Mouse (Mus musculus): Measurements from ENCODE around the gene Tnks2. TPM values are rescaled to one million over a fixed set of nuclear protein-coding genes. Genes with fewer than 3 reads are reported as not detected.

Tnks2 gene
- polyA plus RNA-seq, 1 experiment from 2014 or later = 95.9 TPM

DNA sequence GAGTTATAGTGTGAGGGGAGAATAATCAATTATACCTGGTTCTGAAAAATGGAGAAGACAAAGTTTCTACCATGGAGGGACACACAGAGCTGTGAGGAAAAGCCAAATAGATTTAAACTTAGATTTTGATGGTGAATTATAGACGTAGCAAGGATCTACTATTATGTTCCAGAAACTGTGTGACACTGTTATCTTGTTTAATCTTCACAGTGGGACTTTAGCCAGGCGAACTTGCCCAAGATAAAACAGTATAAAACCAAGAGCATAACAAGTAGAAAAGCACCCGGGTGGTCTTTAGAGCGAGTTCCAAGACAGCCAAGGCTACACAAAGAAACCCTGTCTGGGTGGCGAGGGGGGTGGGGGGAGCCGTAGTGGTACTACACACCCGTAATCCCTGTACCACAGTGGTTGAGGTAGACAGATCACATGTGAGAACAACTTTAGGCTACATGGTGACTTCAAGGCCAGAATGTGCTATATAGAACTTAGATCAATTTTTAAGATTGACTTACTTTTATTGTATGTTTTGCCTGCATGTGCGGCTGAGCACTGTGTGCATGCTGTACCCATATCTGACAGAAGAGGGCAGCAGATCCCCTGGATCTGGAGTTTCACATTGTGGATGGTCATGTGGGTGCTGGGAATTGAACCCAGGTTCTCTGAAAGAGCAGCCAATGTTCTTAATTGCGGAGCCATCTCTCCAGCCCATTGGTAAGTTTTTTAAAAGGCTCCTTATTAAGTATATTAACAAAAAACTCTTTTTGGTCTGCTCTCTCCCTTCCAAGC, 32.0 kb upstream of the Tnks2 start:
- no peak overlapping the region for H3K9ac ChIP-seq (replicated peaks; ENCODE audit: low read length)
- WGBS = 68% methylated on average over 9 of the region's 9 CpGs
- H3K4me2 ChIP-seq (ENCODE audit: low read length) = no peak overlapping the region
- DNase-seq (peak; percentile 36), ATAC-seq (ENCODE audit: low FRiP score, low TSS enrichment) (no peak)
- no peak overlapping the region for H3K27ac ChIP-seq (replicated peaks; ENCODE audit: low read depth, low read length)
- no peaks in the 10 kb centered on the region for H3K36me3 ChIP-seq (ENCODE audit: control insufficient read depth, insufficient read depth, low read length)
- no peaks in the 10 kb centered on the region for H3K4me1 ChIP-seq (ENCODE audit: control insufficient read depth, insufficient read depth, low read length)
- no peaks in the 10 kb centered on the region for H3K27me3 ChIP-seq (ENCODE audit: control insufficient read depth, insufficient read depth, low read length)
- H3K9me3 ChIP-seq (ENCODE audit: control insufficient read depth, low read length) = no peaks in the 10 kb centered on the region
- H3K4me3 ChIP-seq (replicated peaks; ENCODE audit: low read depth, low read length) = no peak overlapping the region

DNA sequence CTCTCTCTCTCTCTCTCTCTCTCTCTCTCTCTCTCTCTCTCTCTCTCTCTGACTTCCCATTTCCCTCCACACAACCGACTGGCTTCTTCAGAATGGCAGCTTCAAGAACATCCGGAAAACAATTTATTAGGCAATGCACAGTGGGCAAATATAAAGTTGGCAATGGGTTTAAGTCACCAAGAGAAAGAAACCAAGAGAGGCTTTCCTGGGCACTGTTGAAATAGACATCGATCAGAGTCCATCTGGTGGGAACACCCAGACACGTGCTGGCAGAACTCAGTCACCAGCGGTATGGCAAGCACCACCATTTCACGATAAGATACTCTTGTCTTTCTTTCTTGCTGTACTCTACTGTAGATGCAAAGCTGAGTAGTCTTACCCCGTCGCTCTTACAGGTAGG, 30.6 kb upstream of the Tnks2 start:
- H3K9me3 ChIP-seq (ENCODE audit: control insufficient read depth, low read length) = no peaks in the 10 kb centered on the region
- no peak overlapping the region for H3K4me3 ChIP-seq (replicated peaks; ENCODE audit: low read depth, low read length)
- H3K27me3 ChIP-seq (ENCODE audit: control insufficient read depth, insufficient read depth, low read length) = no peaks in the 10 kb centered on the region
- no peaks in the 10 kb centered on the region for H3K36me3 ChIP-seq (ENCODE audit: control insufficient read depth, insufficient read depth, low read length)
- 96% methylated on average over 8 of the region's 8 CpGs for WGBS
- no peak for DNase-seq
- no peak overlapping the region for H3K9ac ChIP-seq (replicated peaks; ENCODE audit: low read length)
- no peak overlapping the region for H3K4me2 ChIP-seq (ENCODE audit: low read length)
- H3K4me1 ChIP-seq (ENCODE audit: control insufficient read depth, insufficient read depth, low read length) = no peaks in the 10 kb centered on the region
- ATAC-seq (ENCODE audit: low FRiP score, low TSS enrichment) = no peak
- no peak overlapping the region for H3K27ac ChIP-seq (replicated peaks; ENCODE audit: low read depth, low read length)

DNA sequence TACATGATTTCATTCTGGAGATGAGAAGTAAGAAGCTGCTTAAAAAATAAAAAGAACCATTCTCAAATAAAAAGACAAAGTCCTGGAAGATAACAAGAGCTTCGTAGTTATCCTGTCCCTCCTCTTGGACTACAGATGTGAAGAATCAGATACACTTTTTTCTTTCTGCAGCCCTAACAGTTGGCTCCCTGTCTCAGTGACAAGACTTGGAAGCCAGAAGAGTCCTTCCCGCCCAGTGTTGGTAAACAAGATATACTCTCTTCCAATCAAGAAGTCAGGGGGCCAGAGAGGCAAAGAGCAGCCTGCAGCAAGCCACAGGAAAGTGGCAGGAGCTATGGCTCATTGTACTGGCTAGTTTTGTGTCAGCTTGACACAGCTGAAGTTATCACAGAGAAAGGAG, 27.2 kb upstream of the Tnks2 start:
- Histone ChIP-seq H3K4me3 (replicated peaks; ENCODE audit: low read depth, low read length) (no peak overlapping the region), H3K4me1 (ENCODE audit: control insufficient read depth, insufficient read depth, low read length) (no peaks in the 10 kb centered on the region), H3K9ac (replicated peaks; ENCODE audit: low read length) (no peak overlapping the region), H3K36me3 (ENCODE audit: control insufficient read depth, insufficient read depth, low read length) (no peaks in the 10 kb centered on the region), H3K4me2 (ENCODE audit: low read length) (no peak overlapping the region), H3K9me3 (ENCODE audit: control insufficient read depth, low read length) (no peaks in the 10 kb centered on the region), H3K27ac (replicated peaks; ENCODE audit: low read depth, low read length) (no peak overlapping the region), H3K27me3 (ENCODE audit: control insufficient read depth, insufficient read depth, low read length) (no peaks in the 10 kb centered on the region)
- WGBS = 83% methylated on average over 2 of the region's 2 CpGs
- DNase-seq (no peak), ATAC-seq (ENCODE audit: low FRiP score, low TSS enrichment) (no peak)

DNA sequence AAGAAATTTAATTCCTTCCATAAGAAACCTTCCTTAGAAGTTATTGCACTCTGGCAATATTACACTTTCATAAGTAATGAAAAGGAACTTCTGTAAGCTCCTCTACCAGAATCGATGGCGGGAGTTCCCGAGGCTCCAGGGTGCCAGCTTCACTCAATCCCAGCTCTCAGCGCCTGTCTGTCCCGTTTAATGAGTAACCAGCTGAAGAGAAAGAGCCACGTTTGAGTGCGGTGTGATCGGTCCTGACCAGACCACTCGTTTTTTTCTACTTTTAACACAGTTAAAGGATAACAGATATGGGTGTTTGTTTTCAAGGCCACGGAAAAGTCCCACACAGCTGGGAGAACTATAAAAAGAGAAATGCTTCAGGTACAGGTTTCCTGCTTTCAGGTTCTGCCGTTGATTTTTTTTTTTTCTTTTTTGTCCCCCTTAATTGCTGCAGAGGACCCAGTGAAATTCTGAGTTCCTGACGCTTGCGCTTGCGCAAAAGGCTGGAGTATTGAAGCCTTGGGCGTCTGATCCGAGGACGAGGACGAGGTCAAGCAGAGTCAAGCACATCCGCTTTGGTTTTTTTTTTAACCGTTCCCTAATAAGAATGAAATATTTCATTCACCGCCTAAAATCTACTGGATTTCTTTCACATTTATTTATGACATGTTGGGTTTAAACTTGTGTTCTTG, 25.5 kb upstream of the Tnks2 start:
- no peaks in the 10 kb centered on the region for H3K4me1 ChIP-seq (ENCODE audit: control insufficient read depth, insufficient read depth, low read length)
- H3K27me3 ChIP-seq (ENCODE audit: control insufficient read depth, insufficient read depth, low read length) = no peaks in the 10 kb centered on the region
- H3K36me3 ChIP-seq (ENCODE audit: control insufficient read depth, insufficient read depth, low read length) = no peaks in the 10 kb centered on the region
- ATAC-seq (ENCODE audit: low FRiP score, low TSS enrichment) = no peak
- no peak overlapping the region for H3K9ac ChIP-seq (replicated peaks; ENCODE audit: low read length)
- 66% methylated on average over 21 of the region's 21 CpGs for WGBS
- no peak overlapping the region for H3K4me3 ChIP-seq (replicated peaks; ENCODE audit: low read depth, low read length)
- no peak overlapping the region for H3K4me2 ChIP-seq (ENCODE audit: low read length)
- H3K27ac ChIP-seq (replicated peaks; ENCODE audit: low read depth, low read length) = no peak overlapping the region
- DNase-seq = no peak
- no peaks in the 10 kb centered on the region for H3K9me3 ChIP-seq (ENCODE audit: control insufficient read depth, low read length)

DNA sequence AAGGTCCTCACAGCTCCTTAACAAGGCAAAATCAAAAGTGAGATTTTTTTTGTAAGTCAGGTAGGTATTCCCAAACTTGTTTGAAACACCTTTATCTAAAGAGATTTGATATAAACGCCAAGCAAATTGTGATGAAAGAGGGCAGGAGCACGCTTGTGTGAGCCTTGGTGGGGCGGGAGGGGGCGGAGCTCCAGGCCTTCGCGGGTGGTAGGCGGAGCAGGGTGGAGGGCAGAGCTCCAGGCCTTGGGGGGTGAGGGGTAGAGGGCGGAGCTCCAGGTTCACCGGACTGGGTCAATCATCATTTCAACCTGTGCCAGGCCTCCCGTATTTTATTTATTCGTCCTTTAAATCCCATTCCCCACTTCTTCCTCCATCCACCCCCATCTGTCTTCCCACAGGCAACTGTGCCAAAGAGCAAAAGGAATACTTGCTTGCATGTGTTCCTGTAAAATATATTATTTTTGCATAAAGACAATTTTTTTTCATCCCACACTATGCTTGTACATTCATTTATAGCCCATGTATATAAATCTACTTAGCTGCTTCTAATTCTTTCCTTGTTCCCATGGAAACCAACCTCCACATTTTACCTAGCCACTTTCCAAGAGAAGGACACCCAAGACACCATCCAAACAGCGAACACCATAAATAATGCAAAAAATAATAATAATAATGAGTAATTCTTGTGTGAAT, 24.4 kb upstream of the Tnks2 start:
- no peaks in the 10 kb centered on the region for H3K4me1 ChIP-seq (ENCODE audit: control insufficient read depth, insufficient read depth, low read length)
- no peak overlapping the region for H3K9ac ChIP-seq (replicated peaks; ENCODE audit: low read length)
- WGBS = 42% methylated on average over 12 of the region's 12 CpGs
- DNase-seq (no peak), ATAC-seq (ENCODE audit: low FRiP score, low TSS enrichment) (no peak)
- H3K36me3 ChIP-seq (ENCODE audit: control insufficient read depth, insufficient read depth, low read length) = no peaks in the 10 kb centered on the region
- H3K9me3 ChIP-seq (ENCODE audit: control insufficient read depth, low read length) = no peaks in the 10 kb centered on the region
- no peak overlapping the region for H3K4me2 ChIP-seq (ENCODE audit: low read length)
- H3K4me3 ChIP-seq (replicated peaks; ENCODE audit: low read depth, low read length) = no peak overlapping the region
- no peak overlapping the region for H3K27ac ChIP-seq (replicated peaks; ENCODE audit: low read depth, low read length)
- H3K27me3 ChIP-seq (ENCODE audit: control insufficient read depth, insufficient read depth, low read length) = no peaks in the 10 kb centered on the region

DNA sequence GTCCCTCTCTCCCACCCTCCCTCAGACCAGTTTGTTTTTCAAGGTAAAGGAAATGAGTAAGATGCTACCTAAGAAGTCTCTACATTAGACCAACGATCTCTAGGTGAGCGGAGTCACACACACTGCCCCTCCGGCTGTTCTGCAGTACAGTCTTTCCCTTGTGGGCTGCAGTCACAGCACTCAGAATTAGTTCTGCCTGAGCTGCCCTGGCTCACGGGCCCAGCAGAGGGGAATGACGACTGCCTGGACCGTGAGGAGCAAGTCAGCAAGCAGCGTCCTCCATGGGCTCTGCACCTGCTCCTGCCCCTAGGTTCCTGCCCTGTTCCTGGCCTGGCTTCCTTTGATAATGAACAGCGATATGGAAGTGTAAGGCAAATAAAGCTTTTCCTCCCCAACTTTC, 22.0 kb upstream of the Tnks2 start:
- 39% methylated on average over 8 of the region's 8 CpGs for WGBS
- no peaks in the 10 kb centered on the region for H3K36me3 ChIP-seq (ENCODE audit: control insufficient read depth, insufficient read depth, low read length)
- H3K27me3 ChIP-seq (ENCODE audit: control insufficient read depth, insufficient read depth, low read length) = no peaks in the 10 kb centered on the region
- H3K4me2 ChIP-seq (ENCODE audit: low read length) = no peak overlapping the region
- no peaks in the 10 kb centered on the region for H3K4me1 ChIP-seq (ENCODE audit: control insufficient read depth, insufficient read depth, low read length)
- no peak overlapping the region for H3K9ac ChIP-seq (replicated peaks; ENCODE audit: low read length)
- H3K9me3 ChIP-seq (ENCODE audit: control insufficient read depth, low read length) = no peaks in the 10 kb centered on the region
- no peak overlapping the region for H3K4me3 ChIP-seq (replicated peaks; ENCODE audit: low read depth, low read length)
- no peak overlapping the region for H3K27ac ChIP-seq (replicated peaks; ENCODE audit: low read depth, low read length)
- DNase-seq = no peak
- ATAC-seq (ENCODE audit: low FRiP score, low TSS enrichment) = no peak

DNA sequence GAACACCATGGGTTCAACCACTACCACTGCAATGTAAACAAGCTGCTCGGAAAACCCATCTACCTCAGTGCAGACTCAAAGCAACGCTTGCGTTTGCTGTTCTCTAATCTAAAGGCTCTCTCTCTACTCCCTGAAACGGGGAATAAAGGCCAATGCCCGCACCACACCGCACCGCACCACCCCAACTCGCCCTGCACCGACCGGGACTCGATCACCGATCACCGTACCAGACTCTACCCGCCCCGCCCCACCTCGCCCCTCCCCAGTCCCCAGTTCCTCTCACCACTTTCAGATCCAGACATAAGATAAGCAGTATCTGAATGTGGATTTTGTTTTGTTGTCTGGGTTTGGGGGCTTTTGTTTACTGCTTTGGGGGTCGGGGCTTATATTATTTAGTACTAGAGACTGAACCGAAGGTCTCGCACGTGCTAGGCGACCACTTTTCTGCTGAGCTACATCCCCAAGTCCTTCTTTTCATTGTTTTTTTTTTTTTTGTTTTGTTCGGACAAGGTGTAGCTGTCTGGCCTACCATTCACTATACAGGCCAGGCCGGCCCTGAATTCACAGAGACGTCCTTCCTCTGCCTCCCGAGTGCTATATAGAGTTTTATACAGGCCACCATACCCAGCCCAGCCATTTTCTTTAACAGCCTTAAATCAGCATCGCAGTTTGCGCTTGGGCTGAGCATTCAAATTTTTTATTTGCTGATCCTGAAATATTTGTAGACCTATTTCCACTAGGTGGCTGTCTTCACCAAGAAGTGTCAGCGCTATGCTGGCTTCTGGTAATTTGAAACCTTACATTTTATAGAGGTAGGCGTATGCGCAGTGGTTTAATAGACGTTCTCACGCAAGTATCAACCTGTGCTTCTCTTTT, 18.4 kb upstream of the Tnks2 start:
- Histone ChIP-seq H3K9ac (replicated peaks; ENCODE audit: low read length) (no peak overlapping the region), H3K27me3 (ENCODE audit: control insufficient read depth, insufficient read depth, low read length) (no peaks in the 10 kb centered on the region), H3K36me3 (ENCODE audit: control insufficient read depth, insufficient read depth, low read length) (no peaks in the 10 kb centered on the region), H3K4me3 (replicated peaks; ENCODE audit: low read depth, low read length) (0 out of 2 replicates have a peak overlapping the region, but pooled peaks have one; percentile 10), H3K4me2 (ENCODE audit: low read length) (peak overlapping the region; percentile 50), H3K4me1 (ENCODE audit: control insufficient read depth, insufficient read depth, low read length) (no peaks in the 10 kb centered on the region), H3K27ac (replicated peaks; ENCODE audit: low read depth, low read length) (no peak overlapping the region), H3K9me3 (ENCODE audit: control insufficient read depth, low read length) (no peaks in the 10 kb centered on the region)
- ATAC-seq (ENCODE audit: low FRiP score, low TSS enrichment) (peak; percentile 64), DNase-seq (peak; percentile 90)
- WGBS = 18% methylated on average over 32 of the region's 32 CpGs

DNA sequence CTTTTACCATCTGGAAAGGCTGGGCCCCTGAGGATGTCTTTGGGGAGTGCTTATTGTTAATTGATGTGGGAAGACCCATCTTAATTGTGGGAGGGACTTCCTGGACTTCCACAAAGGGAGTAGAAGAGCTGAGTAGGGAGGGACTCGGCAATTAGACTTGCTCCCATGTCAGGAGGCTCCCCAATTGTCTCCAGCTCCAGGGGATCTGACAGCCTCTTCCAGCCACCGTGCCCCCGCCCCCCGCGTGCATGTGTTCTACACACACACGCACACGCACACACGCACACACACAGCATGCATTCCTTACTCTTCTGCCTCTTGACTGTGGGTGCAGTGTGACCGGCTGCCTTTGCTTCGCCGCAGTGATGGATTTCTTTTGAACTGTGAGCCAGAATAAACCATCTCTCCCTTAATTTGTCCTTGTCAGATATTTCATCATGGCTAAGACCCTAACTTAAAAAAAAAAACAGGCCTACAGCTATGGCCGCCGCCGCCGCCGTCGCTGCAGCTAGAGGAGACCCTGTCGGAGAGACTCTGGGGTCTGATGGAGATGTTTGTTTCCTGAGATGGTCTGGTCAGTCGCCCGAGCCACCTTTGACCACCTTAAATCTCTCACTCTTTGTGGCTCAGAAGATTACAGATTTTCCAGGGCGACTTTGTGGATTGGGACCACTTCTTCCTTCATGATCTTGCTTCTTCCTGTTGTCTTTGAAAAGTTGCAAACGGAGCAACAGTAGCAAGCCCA, 15.7 kb upstream of the Tnks2 start:
- no peaks in the 10 kb centered on the region for H3K9me3 ChIP-seq (ENCODE audit: control insufficient read depth, low read length)
- DNase-seq = peak; percentile 70
- 3% methylated on average over 22 of the region's 22 CpGs for WGBS
- no peaks in the 10 kb centered on the region for H3K27me3 ChIP-seq (ENCODE audit: control insufficient read depth, insufficient read depth, low read length)
- peak overlapping the region; percentile 46 for H3K9ac ChIP-seq (replicated peaks; ENCODE audit: low read length)
- ATAC-seq (ENCODE audit: low FRiP score, low TSS enrichment) = peak; percentile 53; the same call in 1 of the 2 replicates
- H3K4me3 ChIP-seq (replicated peaks; ENCODE audit: low read depth, low read length) = peak overlapping the region; percentile 35
- no peaks in the 10 kb centered on the region for H3K4me1 ChIP-seq (ENCODE audit: control insufficient read depth, insufficient read depth, low read length)
- H3K36me3 ChIP-seq (ENCODE audit: control insufficient read depth, insufficient read depth, low read length) = no peaks in the 10 kb centered on the region
- peak overlapping the region; percentile 63 for H3K4me2 ChIP-seq (ENCODE audit: low read length)
- 0 out of 2 replicates have a peak overlapping the region, but pooled peaks have one; percentile 22 for H3K27ac ChIP-seq (replicated peaks; ENCODE audit: low read depth, low read length)
